Mouse (Mus musculus): Measurements from ENCODE around the gene G6pc2. TPM values are rescaled to one million over a fixed set of nuclear protein-coding genes. Genes with fewer than 3 reads are reported as not detected.

The G6pc2 gene
- total and polyA plus RNA-seq, 3 experiments, result not detected

GRCm38 (mm10) chr2:69247081-69247480 lies 36.2 kb downstream of the G6pc2 start:
- Histone ChIP-seq H3K27ac (ENCODE audit: control insufficient read depth, low read depth, low read length) (no peak overlapping the region), H3K27me3 (ENCODE audit: control insufficient read depth in 1 of 2, insufficient read depth in 2 of 2, low read length in 2 of 2) (no peaks in the 10 kb centered on the region), H3K9ac (ENCODE audit: control insufficient read depth, low read depth, low read length, poor library complexity, severe bottlenecking) (no peak overlapping the region), H3K36me3 (ENCODE audit: control insufficient read depth in 1 of 2, insufficient read depth in 2 of 2, low read length in 2 of 2) (no peaks in the 10 kb centered on the region), H3K79me2 (ENCODE audit: control insufficient read depth, insufficient read depth, low read length, poor library complexity) (no peaks in the 10 kb centered on the region), H3K9me3 (replicated peaks; ENCODE audit: insufficient read depth, low read length) (no peaks in the 10 kb centered on the region), H3K4me1 (ENCODE audit: control insufficient read depth in 1 of 2, insufficient read depth in 2 of 2, low read length in 2 of 2) (no peaks in the 10 kb centered on the region), H3K4me3 (ENCODE audit: control insufficient read depth in 1 of 2, insufficient read depth in 1 of 2, low read depth in 2 of 2, low read length in 2 of 2) (no peak overlapping the region)
- TF ChIP-seq NRF1 (IDR thresholded peaks at IDR 0.05; ENCODE audit: insufficient read depth, low read depth, low read length, poor library complexity, severe bottlenecking) (no peak), MYC (IDR thresholded peaks at IDR 0.05; ENCODE audit: low read depth, low read length) (no peak), POLR2AphosphoS2 (IDR thresholded peaks at IDR 0.05; ENCODE audit: low read length) (no peak), SIN3A (IDR thresholded peaks at IDR 0.05; ENCODE audit: low read length) (no peak), SMC3 (IDR thresholded peaks at IDR 0.05; ENCODE audit: low read depth, low read length) (no peak), ETS1 (IDR thresholded peaks at IDR 0.05; ENCODE audit: low read depth, low read length) (no peak), BHLHE40 (IDR thresholded peaks at IDR 0.05; ENCODE audit: borderline replicate concordance, low read depth, low read length) (no peak), MEF2A (IDR thresholded peaks at IDR 0.05; ENCODE audit: extremely low read depth, insufficient replicate concordance, low read depth, low read length, poor library complexity, severe bottlenecking) (no peak), GABPA (IDR thresholded peaks at IDR 0.05; ENCODE audit: low read depth, low read length) (no peak), ZMIZ1 (IDR thresholded peaks at IDR 0.05; ENCODE audit: low read depth, low read length) (no peak), ZNF384 (IDR thresholded peaks at IDR 0.05; ENCODE audit: low read depth, low read length) (no peak), E2F4 (IDR thresholded peaks at IDR 0.05; ENCODE audit: borderline replicate concordance, low read depth, low read length) (no peak)
- no peak for DNase-seq (ENCODE audit: low read depth, low spot score)

- H3K9ac ChIP-seq (ENCODE audit: control insufficient read depth, low read depth, low read length, poor library complexity, severe bottlenecking), result no peak overlapping the region
- DNase-seq (ENCODE audit: low read depth, low spot score), result no peak
- H3K27ac ChIP-seq (ENCODE audit: control insufficient read depth, low read depth, low read length), result no peak overlapping the region
- H3K9me3 ChIP-seq (replicated peaks; ENCODE audit: insufficient read depth, low read length), result no peaks in the 10 kb centered on the region
- no peaks in the 10 kb centered on the region for H3K4me1 ChIP-seq (ENCODE audit: control insufficient read depth in 1 of 2, insufficient read depth in 2 of 2, low read length in 2 of 2)
- no peak overlapping the region for H3K4me3 ChIP-seq (ENCODE audit: control insufficient read depth in 1 of 2, insufficient read depth in 1 of 2, low read depth in 2 of 2, low read length in 2 of 2)
- TF ChIP-seq ZKSCAN1 (IDR thresholded peaks at IDR 0.05; ENCODE audit: low read depth, low read length) (no peak), NELFE (IDR thresholded peaks at IDR 0.05; ENCODE audit: low read depth, low read length) (no peak), MYB (IDR thresholded peaks at IDR 0.05; ENCODE audit: low read depth, low read length) (no peak), MAX (IDR thresholded peaks at IDR 0.05; ENCODE audit: low read length) (no peak), ETS1 (IDR thresholded peaks at IDR 0.05; ENCODE audit: low read depth, low read length) (no peak), KAT2A (conservative IDR thresholded peaks at IDR 0.05; ENCODE audit: low read depth, low read length) (no peak), UBTF (IDR thresholded peaks at IDR 0.05; ENCODE audit: borderline replicate concordance, insufficient read depth, low read depth, low read length) (no peak), ZNF384 (IDR thresholded peaks at IDR 0.05; ENCODE audit: low read depth, low read length) (no peak), USF2 (IDR thresholded peaks at IDR 0.05; ENCODE audit: borderline replicate concordance in 1 of 2, insufficient read depth in 1 of 2, low read depth in 1 of 2, low read length in 2 of 2) (no peak), POLR2AphosphoS2 (IDR thresholded peaks at IDR 0.05; ENCODE audit: low read length) (no peak)
- H3K79me2 ChIP-seq (ENCODE audit: control insufficient read depth, insufficient read depth, low read length, poor library complexity), result no peaks in the 10 kb centered on the region
- H3K36me3 ChIP-seq (ENCODE audit: control insufficient read depth in 1 of 2, insufficient read depth in 2 of 2, low read length in 2 of 2), result no peaks in the 10 kb centered on the region
- no peaks in the 10 kb centered on the region for H3K27me3 ChIP-seq (ENCODE audit: control insufficient read depth in 1 of 2, insufficient read depth in 2 of 2, low read length in 2 of 2)
Measured at GRCm38 (mm10) chr2:69248221-69248755, 37.4 kb downstream of the G6pc2 start.
